Mouse (Mus musculus) embryonic fibroblast, embryonic 13.5 days (primary cell): Measurements from ENCODE around the gene Fam92b.

Experiments
- CTCF ChIP-seq: IDR thresholded peaks from 2 replicates; pipeline ENCODE4 v1.5.1; 2011; ENCODE audit warnings: mild to moderate bottlenecking, control low read depth, low read length, moderate library complexity, borderline replicate concordance; ENCODE audit not compliant: insufficient read depth
- POLR2A ChIP-seq: IDR thresholded peaks from 2 replicates; pipeline ENCODE4 v1.6.1; 2011; ENCODE audit warnings: low read depth, mild to moderate bottlenecking, control low read depth, low read length, moderate library complexity

DNA sequence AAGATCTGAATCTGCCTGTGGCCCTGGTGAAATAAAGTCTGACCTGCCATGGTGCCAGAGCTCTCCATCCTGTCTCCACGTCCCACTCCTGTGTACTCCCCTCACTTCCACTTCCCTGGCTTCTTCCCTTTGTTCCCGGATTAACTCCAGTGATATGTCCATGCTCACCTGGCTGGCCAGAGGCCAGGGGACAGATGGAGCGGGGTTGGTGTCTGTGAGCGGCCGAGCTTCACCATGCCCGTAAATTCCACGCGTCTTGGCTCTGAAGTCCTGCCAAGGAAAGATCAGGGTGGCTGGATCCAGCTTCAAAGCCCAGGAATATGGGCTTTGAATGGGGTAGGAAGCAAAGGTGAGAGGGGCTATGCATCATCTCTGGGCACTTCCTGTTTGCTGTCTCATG is 10.1 kb downstream of the Fam92b start:
- TF ChIP-seq POLR2A (no peak), CTCF (no peak)
